Mouse (Mus musculus): Measurements from ENCODE around the gene Gm26992. TPM values are rescaled to one million over a fixed set of nuclear protein-coding genes. Genes with fewer than 3 reads are reported as not detected.
A peak's percentile ranks its signal among the peaks of the same experiment; 100 is the strongest.

The Gm26992 gene
- polyA plus RNA-seq, 1 experiment from 2014 or later, result not detected

- Histone ChIP-seq H3K9ac (replicated peaks) (peak overlapping the region; percentile 68), H3K27ac (ENCODE audit: low read depth) (peak overlapping the region; percentile 89), H3K27me3 (ENCODE audit: insufficient read depth, low read length) (no peaks in the 10 kb centered on the region), H3K4me2 (ENCODE audit: low read depth, low read length) (peak overlapping the region; percentile 62), H3K4me1 (ENCODE audit: insufficient read depth) (no peaks in the 10 kb centered on the region), H3K9me3 (ENCODE audit: low read length) (no peaks in the 10 kb centered on the region), H3K4me3 (ENCODE audit: low read depth, low read length) (peak overlapping the region; percentile 48), H3K36me3 (replicated peaks; ENCODE audit: insufficient read depth, low read length) (no peaks in the 10 kb centered on the region)
- TF ChIP-seq CTCF (IDR thresholded peaks at IDR 0.05; ENCODE audit: low read depth) (no peak), EP300 (IDR thresholded peaks at IDR 0.05; ENCODE audit: low read depth) (no peak)
- 66% methylated on average over 24 of the region's 24 CpGs for WGBS (ENCODE audit: insufficient replicate concordance)
- no peak for DNase-seq
- peak; percentile 24; the same call in 1 of the 2 replicates for ATAC-seq
Observed at GRCm38 (mm10) chrX:103482097-103482451, 60.3 kb downstream of the Gm26992 start.

GRCm38 (mm10) chrX:103483047-103483446, 61.2 kb downstream of the Gm26992 start:
- TF ChIP-seq CTCF (IDR thresholded peaks at IDR 0.05; ENCODE audit: low read depth) (no peak), EP300 (IDR thresholded peaks at IDR 0.05; ENCODE audit: low read depth) (no peak)
- no peaks in the 10 kb centered on the region for H3K4me1 ChIP-seq (ENCODE audit: insufficient read depth)
- ATAC-seq, result peak; percentile 41; the same call in 1 of the 2 replicates
- H3K36me3 ChIP-seq (replicated peaks; ENCODE audit: insufficient read depth, low read length), result no peaks in the 10 kb centered on the region
- peak overlapping the region; percentile 51 for H3K4me2 ChIP-seq (ENCODE audit: low read depth, low read length)
- no peak overlapping the region for H3K27ac ChIP-seq (ENCODE audit: low read depth)
- WGBS (ENCODE audit: insufficient replicate concordance), result 61% methylated on average over 17 of the region's 17 CpGs
- no peaks in the 10 kb centered on the region for H3K27me3 ChIP-seq (ENCODE audit: insufficient read depth, low read length)
- H3K9ac ChIP-seq (replicated peaks), result no peak overlapping the region
- peak; percentile 28 for DNase-seq
- H3K4me3 ChIP-seq (ENCODE audit: low read depth, low read length), result peak overlapping the region; percentile 48
- no peaks in the 10 kb centered on the region for H3K9me3 ChIP-seq (ENCODE audit: low read length)

GRCm38 (mm10) chrX:103484050-103484449, 62.2 kb downstream of the Gm26992 start:
- H3K4me1 ChIP-seq (ENCODE audit: insufficient read depth), result no peaks in the 10 kb centered on the region
- H3K9me3 ChIP-seq (ENCODE audit: low read length), result no peaks in the 10 kb centered on the region
- ATAC-seq (no peak), DNase-seq (peak; percentile 44)
- H3K27ac ChIP-seq (ENCODE audit: low read depth), result no peak overlapping the region
- H3K9ac ChIP-seq (replicated peaks), result no peak overlapping the region
- H3K27me3 ChIP-seq (ENCODE audit: insufficient read depth, low read length), result no peaks in the 10 kb centered on the region
- peak overlapping the region; percentile 51 for H3K4me2 ChIP-seq (ENCODE audit: low read depth, low read length)
- H3K36me3 ChIP-seq (replicated peaks; ENCODE audit: insufficient read depth, low read length), result no peaks in the 10 kb centered on the region
- H3K4me3 ChIP-seq (ENCODE audit: low read depth, low read length), result peak overlapping the region; percentile 48; the same call in 1 of the 2 replicates
- WGBS (ENCODE audit: insufficient replicate concordance), result 19% methylated on average over 2 of the region's 2 CpGs
- TF ChIP-seq EP300 (IDR thresholded peaks at IDR 0.05; ENCODE audit: low read depth) (no peak), CTCF (IDR thresholded peaks at IDR 0.05; ENCODE audit: low read depth) (peak; percentile 87)

GRCm38 (mm10) chrX:103490853-103491252, 69.0 kb downstream of the Gm26992 start:
- WGBS (ENCODE audit: insufficient replicate concordance), result 60% methylated on average over 2 of the region's 2 CpGs
- TF ChIP-seq EP300 (IDR thresholded peaks at IDR 0.05; ENCODE audit: low read depth), result no peak
- TF ChIP-seq CTCF (IDR thresholded peaks at IDR 0.05; ENCODE audit: low read depth), result no peak
- Histone ChIP-seq H3K36me3 (replicated peaks; ENCODE audit: insufficient read depth, low read length) (no peaks in the 10 kb centered on the region), H3K27me3 (ENCODE audit: insufficient read depth, low read length) (no peaks in the 10 kb centered on the region), H3K4me3 (ENCODE audit: low read depth, low read length) (no peak overlapping the region), H3K27ac (ENCODE audit: low read depth) (no peak overlapping the region), H3K4me1 (ENCODE audit: insufficient read depth) (peaks cover 8% of the 10 kb centered on the region), H3K4me2 (ENCODE audit: low read depth, low read length) (no peak overlapping the region), H3K9ac (replicated peaks) (no peak overlapping the region), H3K9me3 (ENCODE audit: low read length) (no peaks in the 10 kb centered on the region)
- no peak for DNase-seq
- ATAC-seq, result no peak

- Histone ChIP-seq H3K36me3 (replicated peaks; ENCODE audit: insufficient read depth, low read length) (no peaks in the 10 kb centered on the region), H3K9ac (replicated peaks) (peak overlapping the region; percentile 53), H3K27me3 (ENCODE audit: insufficient read depth, low read length) (no peaks in the 10 kb centered on the region), H3K27ac (ENCODE audit: low read depth) (peak overlapping the region; percentile 90), H3K4me3 (ENCODE audit: low read depth, low read length) (peak overlapping the region; percentile 67), H3K4me1 (ENCODE audit: insufficient read depth) (peaks cover 10% of the 10 kb centered on the region), H3K4me2 (ENCODE audit: low read depth, low read length) (peak overlapping the region; percentile 76), H3K9me3 (ENCODE audit: low read length) (no peaks in the 10 kb centered on the region)
- DNase-seq (peak; percentile 15), ATAC-seq (peak; percentile 57)
- TF ChIP-seq EP300 (IDR thresholded peaks at IDR 0.05; ENCODE audit: low read depth) (no peak), CTCF (IDR thresholded peaks at IDR 0.05; ENCODE audit: low read depth) (no peak)
- 46% methylated on average over 10 of the region's 10 CpGs for whole genome bisulfite sequencing (ENCODE audit: insufficient replicate concordance)
Observed at GRCm38 (mm10) chrX:103492398-103493256, 70.8 kb downstream of the Gm26992 start.

GRCm38 (mm10) chrX:103493351-103494173, 71.8 kb downstream of the Gm26992 start:
- TF ChIP-seq CTCF (IDR thresholded peaks at IDR 0.05; ENCODE audit: low read depth), result no peak
- peak; percentile 13; the same call in 1 of the 2 replicates for TF ChIP-seq EP300 (IDR thresholded peaks at IDR 0.05; ENCODE audit: low read depth)
- Histone ChIP-seq H3K27me3 (ENCODE audit: insufficient read depth, low read length) (no peaks in the 10 kb centered on the region), H3K4me2 (ENCODE audit: low read depth, low read length) (peak overlapping the region; percentile 76), H3K9me3 (ENCODE audit: low read length) (no peaks in the 10 kb centered on the region), H3K36me3 (replicated peaks; ENCODE audit: insufficient read depth, low read length) (no peaks in the 10 kb centered on the region), H3K4me1 (ENCODE audit: insufficient read depth) (peaks cover 10% of the 10 kb centered on the region), H3K4me3 (ENCODE audit: low read depth, low read length) (peak overlapping the region; percentile 67), H3K27ac (ENCODE audit: low read depth) (peak overlapping the region; percentile 90), H3K9ac (replicated peaks) (peak overlapping the region; percentile 88)
- WGBS (ENCODE audit: insufficient replicate concordance), result under 1% methylated on average over 48 of the region's 55 CpGs
- ATAC-seq (peak; percentile 96), DNase-seq (peak; percentile 83)
